Mouse (Mus musculus): ENCODE measurements around the gene Dynlt1a. TPM values are rescaled to one million over a fixed set of nuclear protein-coding genes. Genes with fewer than 3 reads are reported as not detected.
"Not testable (repeated sequence)": the region's sequence is repeated elsewhere in the genome, so short reads cannot be mapped to it uniquely, and the experiment has no call there.

Dynlt1a gene
- 14.9 and 15.3 TPM in 2 replicates for polyA plus RNA-seq (2015; fragmentation: Nextera tagmentation; extraction: Ambion mirVana)

DNA sequence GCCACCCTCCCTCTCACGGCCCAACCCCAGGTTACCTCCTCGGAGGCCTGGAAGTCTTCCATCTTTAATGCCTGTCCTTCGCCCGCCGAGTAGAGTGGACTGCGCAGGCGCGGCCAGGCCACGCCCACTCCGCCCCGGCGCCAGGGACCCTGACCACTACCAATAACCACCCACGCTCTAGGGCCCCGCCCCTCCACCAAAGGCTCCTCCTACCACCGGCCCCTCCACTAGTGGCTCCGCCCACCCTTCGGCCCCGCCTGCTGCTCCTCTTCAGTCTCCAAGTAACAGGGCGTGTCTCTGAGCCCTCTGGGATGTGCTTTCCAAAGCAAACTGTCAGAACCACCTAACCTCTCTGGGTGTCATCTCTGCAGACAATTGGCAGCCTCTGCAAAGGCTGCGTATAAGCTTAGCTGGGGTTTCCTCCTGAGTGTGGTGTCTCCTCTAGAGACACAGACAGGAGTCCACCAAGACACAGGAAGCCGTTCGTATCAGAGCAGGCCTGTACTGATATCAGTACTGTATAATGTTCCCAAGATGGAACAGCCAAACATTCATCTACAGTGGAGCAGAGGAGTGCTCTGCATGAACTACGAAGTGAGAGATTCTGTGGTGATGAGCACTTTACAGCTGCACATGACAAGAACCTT lies at the start of gene Dynlt1a:
Dynlt1a (minus strand) TSS at position 162 of the 647 bp plus-strand sequence.
- peak within 1 kb of the TSS; percentile 43; the same call in 1 of the 2 replicates for H3K9ac ChIP-seq (ENCODE audit: low read depth, low read length)

DNA sequence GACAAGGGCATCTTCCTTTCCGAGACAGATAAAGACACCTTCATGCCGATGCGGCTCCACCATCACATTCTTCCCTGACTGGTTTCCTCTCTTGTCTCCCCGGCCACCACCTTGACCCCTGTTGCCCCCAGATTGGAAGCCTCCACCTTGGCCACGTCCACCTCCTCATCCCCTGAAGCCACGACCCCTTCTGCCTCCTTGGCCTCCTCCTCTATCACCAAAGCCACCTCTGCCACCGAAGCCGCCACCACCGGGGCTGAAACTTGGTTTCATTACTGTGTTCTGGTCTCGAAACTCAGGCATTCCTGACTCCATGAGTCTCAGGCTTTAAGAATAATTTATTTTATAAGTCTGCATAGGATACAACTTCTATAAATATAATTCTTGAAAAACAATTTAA lies 38.0 kb upstream of the Dynlt1a start:
- H3K9ac ChIP-seq (ENCODE audit: low read depth, low read length); ATAC-seq: not testable (repeated sequence)

More for the DNA sequence above, at the start of gene Dynlt1a:
- H3K27ac ChIP-seq (ENCODE audit: low read length); H3K9me3 ChIP-seq (ENCODE audit: control insufficient read depth, low read length); H3K36me3 ChIP-seq (ENCODE audit: control insufficient read depth, insufficient read depth, low read length); H3K27me3 ChIP-seq (replicated peaks; ENCODE audit: control insufficient read depth, insufficient read depth, low read length); H3K4me1 ChIP-seq (ENCODE audit: control insufficient read depth, insufficient read depth, low read length): not testable (repeated sequence)
- peak within 1 kb of the TSS; percentile 52 for H3K4me2 ChIP-seq (ENCODE audit: low read depth, low read length)
- ATAC-seq: peak; percentile 94
- H3K4me3 ChIP-seq (ENCODE audit: low read length): peak within 1 kb of the TSS; percentile 43
- 9% methylated on average over 22 of the region's 23 CpGs for WGBS

DNA sequence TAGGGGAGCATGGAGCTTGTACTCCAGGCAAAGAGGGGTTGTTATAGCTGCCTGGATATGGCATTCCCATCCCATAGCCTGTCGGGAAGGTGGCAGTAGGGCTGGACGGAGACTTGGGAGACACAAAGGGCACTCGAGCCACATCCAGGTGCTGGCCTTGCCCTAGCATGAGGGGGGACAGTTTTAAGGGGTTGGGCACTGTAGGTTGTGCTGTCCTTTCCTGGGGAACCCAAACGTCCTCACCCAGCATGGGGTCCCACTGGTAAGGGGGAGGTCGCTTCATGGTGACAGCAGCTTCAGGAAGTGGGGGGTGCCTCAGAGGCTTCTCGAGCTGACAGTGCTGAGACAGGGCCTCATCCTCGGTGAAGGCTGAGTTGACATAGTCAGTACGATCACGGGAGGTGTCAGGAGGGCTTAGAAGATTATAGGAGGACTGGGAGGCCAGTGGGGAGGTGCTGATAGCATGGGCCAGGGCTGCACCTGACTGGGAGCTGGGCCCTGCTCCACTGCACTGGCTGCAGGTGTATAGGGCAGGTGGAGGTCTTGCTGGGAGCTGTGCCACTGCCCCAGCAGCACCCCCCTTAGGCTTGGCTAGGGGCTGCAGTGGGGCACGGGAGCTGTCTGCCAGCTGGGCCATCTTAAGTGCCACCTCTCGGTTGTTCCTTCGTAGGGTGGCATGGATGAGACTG lies 25.4 kb upstream of the Dynlt1a start:
- H3K36me3 ChIP-seq (ENCODE audit: control insufficient read depth, insufficient read depth, low read length): not testable (repeated sequence)

More for the DNA sequence above, 38.0 kb upstream of the Dynlt1a start:
- not testable (repeated sequence) for H3K4me3 ChIP-seq (ENCODE audit: low read length); H3K27me3 ChIP-seq (replicated peaks; ENCODE audit: control insufficient read depth, insufficient read depth, low read length); H3K36me3 ChIP-seq (ENCODE audit: control insufficient read depth, insufficient read depth, low read length); H3K4me1 ChIP-seq (ENCODE audit: control insufficient read depth, insufficient read depth, low read length); H3K9me3 ChIP-seq (ENCODE audit: control insufficient read depth, low read length); H3K4me2 ChIP-seq (ENCODE audit: low read depth, low read length); H3K27ac ChIP-seq (ENCODE audit: low read length)
- WGBS: 78% methylated on average over 10 of the region's 10 CpGs

DNA sequence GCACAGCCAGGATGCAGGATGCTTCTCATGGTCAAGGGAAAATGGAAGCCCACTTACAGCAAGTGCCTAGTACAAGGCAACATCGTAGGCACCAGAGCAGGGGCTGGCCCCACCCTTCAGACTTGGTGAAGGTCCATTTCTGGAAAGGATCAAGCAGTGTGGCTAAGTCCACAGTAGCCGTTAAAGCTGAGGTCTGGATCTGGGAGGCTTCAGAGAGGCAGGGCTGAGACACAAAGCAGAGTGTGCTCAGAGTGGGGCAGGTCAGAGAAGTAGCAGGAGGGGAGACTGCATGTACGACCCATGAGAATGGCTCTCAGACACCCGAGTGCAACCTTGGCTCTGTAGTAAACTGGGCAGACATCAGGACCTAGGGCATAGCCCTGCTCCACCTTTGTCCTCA lies 11.7 kb upstream of the Dynlt1a start:
- not testable (repeated sequence) for H3K27ac ChIP-seq (ENCODE audit: low read length); H3K4me1 ChIP-seq (ENCODE audit: control insufficient read depth, insufficient read depth, low read length); H3K4me3 ChIP-seq (ENCODE audit: low read length); H3K9ac ChIP-seq (ENCODE audit: low read depth, low read length); H3K4me2 ChIP-seq (ENCODE audit: low read depth, low read length); ATAC-seq; H3K36me3 ChIP-seq (ENCODE audit: control insufficient read depth, insufficient read depth, low read length); H3K27me3 ChIP-seq (replicated peaks; ENCODE audit: control insufficient read depth, insufficient read depth, low read length); H3K9me3 ChIP-seq (ENCODE audit: control insufficient read depth, low read length)
- 58% methylated on average over 3 of the region's 4 CpGs for WGBS

More for the DNA sequence above, 25.4 kb upstream of the Dynlt1a start:
- H3K9me3 ChIP-seq (ENCODE audit: control insufficient read depth, low read length); H3K4me2 ChIP-seq (ENCODE audit: low read depth, low read length); H3K27me3 ChIP-seq (replicated peaks; ENCODE audit: control insufficient read depth, insufficient read depth, low read length); H3K4me3 ChIP-seq (ENCODE audit: low read length); H3K9ac ChIP-seq (ENCODE audit: low read depth, low read length); H3K4me1 ChIP-seq (ENCODE audit: control insufficient read depth, insufficient read depth, low read length); ATAC-seq; H3K27ac ChIP-seq (ENCODE audit: low read length): not testable (repeated sequence)
- no CpG with 5 or more reads among the region's 12 CpGs for WGBS

DNA sequence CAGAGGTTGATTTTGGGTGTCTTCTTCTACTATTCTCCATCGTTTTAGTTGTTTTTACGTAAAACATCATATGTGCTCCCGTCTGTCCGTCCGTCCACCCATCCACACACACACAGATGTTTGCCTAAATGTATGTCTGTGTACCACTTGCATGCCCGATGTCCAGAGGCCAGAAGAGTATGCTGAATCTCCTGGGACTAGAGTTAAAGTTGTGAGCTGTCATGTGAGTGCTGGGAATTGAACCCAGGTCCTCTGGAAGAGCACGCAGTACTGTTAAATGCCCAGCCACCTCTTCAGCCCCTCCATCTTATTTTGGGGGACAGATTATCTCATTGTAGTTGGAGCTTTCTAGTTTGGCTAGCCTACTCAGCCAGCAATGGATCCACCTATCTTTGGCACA lies 10.3 kb upstream of the Dynlt1a start:
- H3K4me1 ChIP-seq (ENCODE audit: control insufficient read depth, insufficient read depth, low read length); H3K4me2 ChIP-seq (ENCODE audit: low read depth, low read length); H3K9ac ChIP-seq (ENCODE audit: low read depth, low read length); ATAC-seq; H3K36me3 ChIP-seq (ENCODE audit: control insufficient read depth, insufficient read depth, low read length); H3K9me3 ChIP-seq (ENCODE audit: control insufficient read depth, low read length); H3K27ac ChIP-seq (ENCODE audit: low read length); H3K27me3 ChIP-seq (replicated peaks; ENCODE audit: control insufficient read depth, insufficient read depth, low read length); H3K4me3 ChIP-seq (ENCODE audit: low read length): not testable (repeated sequence)
- 91% methylated on average over 6 of the region's 7 CpGs for WGBS

DNA sequence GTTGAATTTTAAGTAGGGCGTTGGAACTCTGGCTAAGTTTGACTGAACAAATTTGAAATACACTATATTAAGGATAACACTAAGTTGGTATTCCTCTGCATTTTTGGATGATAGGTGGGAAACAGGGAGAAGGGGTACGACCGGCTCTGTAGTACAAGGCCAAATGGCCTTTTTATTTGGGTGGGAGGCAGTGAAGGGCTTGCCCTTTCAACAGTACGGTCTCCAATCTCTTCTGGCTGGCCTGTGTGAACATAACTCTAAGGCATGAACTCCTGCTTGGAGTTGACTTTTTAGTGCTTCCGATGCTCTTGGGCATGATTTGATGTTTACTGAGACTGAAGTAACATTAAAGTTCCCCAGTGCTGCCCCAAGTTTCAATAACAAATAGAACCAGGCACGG lies 8.2 kb upstream of the Dynlt1a start:
- not testable (repeated sequence) for H3K27me3 ChIP-seq (replicated peaks; ENCODE audit: control insufficient read depth, insufficient read depth, low read length); H3K4me2 ChIP-seq (ENCODE audit: low read depth, low read length); H3K4me3 ChIP-seq (ENCODE audit: low read length); H3K36me3 ChIP-seq (ENCODE audit: control insufficient read depth, insufficient read depth, low read length); H3K9ac ChIP-seq (ENCODE audit: low read depth, low read length); H3K9me3 ChIP-seq (ENCODE audit: control insufficient read depth, low read length); ATAC-seq; H3K4me1 ChIP-seq (ENCODE audit: control insufficient read depth, insufficient read depth, low read length); H3K27ac ChIP-seq (ENCODE audit: low read length)
- WGBS: 72% methylated on average over 6 of the region's 6 CpGs

DNA sequence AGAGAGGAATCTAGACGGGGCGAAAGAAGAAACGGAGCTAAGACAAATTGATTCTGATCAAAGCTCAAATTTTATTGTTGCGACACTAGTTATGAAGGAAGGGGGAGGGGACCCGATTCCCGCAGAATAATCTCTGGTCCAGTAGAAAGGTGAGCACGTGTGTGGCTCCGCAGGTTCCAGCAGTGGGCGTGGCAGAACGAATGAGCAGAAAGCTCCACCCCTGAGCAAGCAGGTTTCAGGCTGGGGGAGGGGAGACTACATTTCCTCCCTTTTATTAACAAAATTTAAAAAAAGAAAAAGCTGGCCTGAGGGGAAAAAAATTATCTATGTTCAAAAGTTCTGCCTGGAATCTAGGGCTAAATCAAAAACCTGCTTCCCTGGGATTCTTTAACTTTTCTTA lies 7.7 kb upstream of the Dynlt1a start:
- H3K4me3 ChIP-seq (ENCODE audit: low read length); H3K27ac ChIP-seq (ENCODE audit: low read length); ATAC-seq; H3K9ac ChIP-seq (ENCODE audit: low read depth, low read length); H3K36me3 ChIP-seq (ENCODE audit: control insufficient read depth, insufficient read depth, low read length); H3K4me1 ChIP-seq (ENCODE audit: control insufficient read depth, insufficient read depth, low read length); H3K27me3 ChIP-seq (replicated peaks; ENCODE audit: control insufficient read depth, insufficient read depth, low read length); H3K4me2 ChIP-seq (ENCODE audit: low read depth, low read length); H3K9me3 ChIP-seq (ENCODE audit: control insufficient read depth, low read length): not testable (repeated sequence)
- 48% methylated on average over 10 of the region's 10 CpGs for WGBS

DNA sequence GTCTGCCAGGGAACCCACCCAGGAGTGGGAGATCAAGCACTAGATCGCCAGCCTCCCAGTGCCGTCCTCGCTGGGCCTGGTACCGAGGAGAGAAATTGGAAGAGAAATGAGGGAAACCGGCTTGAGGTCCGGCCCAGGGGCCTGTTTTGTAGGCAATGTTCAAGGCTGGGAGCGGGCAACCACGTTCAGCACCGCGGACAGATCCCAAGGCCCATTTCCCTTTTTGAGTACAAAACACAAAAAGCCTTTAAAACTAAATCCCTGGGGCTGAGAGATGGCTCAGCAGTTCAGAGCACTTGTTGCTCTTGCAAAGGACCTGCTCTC lies 4.4 kb upstream of the Dynlt1a start:
- H3K4me1 ChIP-seq (ENCODE audit: control insufficient read depth, insufficient read depth, low read length); H3K4me3 ChIP-seq (ENCODE audit: low read length); H3K4me2 ChIP-seq (ENCODE audit: low read depth, low read length); H3K9me3 ChIP-seq (ENCODE audit: control insufficient read depth, low read length); H3K9ac ChIP-seq (ENCODE audit: low read depth, low read length); H3K27ac ChIP-seq (ENCODE audit: low read length); H3K36me3 ChIP-seq (ENCODE audit: control insufficient read depth, insufficient read depth, low read length); H3K27me3 ChIP-seq (replicated peaks; ENCODE audit: control insufficient read depth, insufficient read depth, low read length): not testable (repeated sequence)
- no CpG with 5 or more reads among the region's 10 CpGs for WGBS
- 0 out of 2 replicates have a peak, but pooled peaks have one; percentile 24 for ATAC-seq

DNA sequence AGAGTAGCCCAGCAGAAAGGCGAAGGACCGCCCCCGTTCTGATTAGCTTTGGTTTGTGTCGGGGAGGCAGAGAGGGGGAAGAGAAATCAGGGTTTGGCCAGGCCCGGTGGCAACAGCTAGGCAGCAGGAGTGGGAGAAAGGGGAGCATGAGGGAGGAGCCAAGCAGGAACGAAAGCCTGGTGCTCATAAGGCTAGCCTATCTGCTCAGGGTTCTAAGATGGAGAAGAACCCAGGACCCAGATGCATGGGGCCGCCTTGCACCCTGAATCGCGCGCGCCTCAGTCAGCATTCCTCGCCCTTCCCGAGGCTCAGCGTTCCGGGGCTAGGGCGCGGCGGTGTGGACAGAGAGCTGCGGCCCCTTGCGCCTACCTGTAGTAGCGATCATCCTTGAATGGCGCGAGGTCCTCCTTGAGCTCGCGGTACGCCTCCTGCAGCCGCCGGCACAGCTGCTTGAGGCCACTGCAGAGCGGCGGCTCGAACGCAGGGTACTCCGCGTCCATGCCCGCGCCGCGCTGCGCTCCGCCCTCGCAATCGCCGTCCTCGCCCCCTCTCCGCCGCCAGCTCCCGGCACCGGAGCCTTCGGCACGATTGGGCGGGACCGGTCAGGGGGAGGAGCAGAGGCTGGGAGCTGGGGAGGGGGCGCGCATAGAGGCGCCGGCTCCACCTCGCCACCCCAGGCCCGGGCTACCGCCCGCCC lies 3.9 kb upstream of the Dynlt1a start:
- not testable (repeated sequence) for H3K9ac ChIP-seq (ENCODE audit: low read depth, low read length); H3K4me1 ChIP-seq (ENCODE audit: control insufficient read depth, insufficient read depth, low read length); H3K4me2 ChIP-seq (ENCODE audit: low read depth, low read length); H3K36me3 ChIP-seq (ENCODE audit: control insufficient read depth, insufficient read depth, low read length); H3K27ac ChIP-seq (ENCODE audit: low read length); H3K4me3 ChIP-seq (ENCODE audit: low read length); H3K27me3 ChIP-seq (replicated peaks; ENCODE audit: control insufficient read depth, insufficient read depth, low read length); H3K9me3 ChIP-seq (ENCODE audit: control insufficient read depth, low read length)
- ATAC-seq: peak; percentile 17; the same call in 1 of the 2 replicates
- 4% methylated on average over 3 of the region's 60 CpGs for WGBS
